Mouse (Mus musculus) heart, postnatal 0 days (tissue): ENCODE measurements at regions not wholly inside any gene's neighbourhood (a gene's known extent, or its start where the extent isn't known, plus 50 kb on each side); places are given as distances from the start of the nearest gene placed in this dataset.

Source experiments
- CTCF ChIP-seq: IDR thresholded peaks from 2 replicates; pipeline ENCODE4 v1.5.1; 2016; ENCODE audit warnings: antibody characterized with exemption, control low read depth, low read depth
- EP300 ChIP-seq: IDR thresholded peaks from 2 replicates; pipeline ENCODE4 v1.6.1; 2016; ENCODE audit warnings: antibody characterized with exemption, low read depth

GRCm38 (mm10) chr3:66806176-66806575, 175.0 kb upstream of the Rsrc1 start:
- TF ChIP-seq EP300 (no peak), CTCF (no peak)
